Mouse (Mus musculus) urinary bladder, adult 18-20 months (tissue): ENCODE data around the gene Rhox11.
"Not testable (repeated sequence)": the region's sequence is repeated elsewhere in the genome, so short reads cannot be mapped to it uniquely, and the experiment has no call there.

Experiments
- DNase-seq, 2 experiments: peaks; one replicate each; pipeline ENCODE4 v3.0.0; 2022; ENCODE audit warnings: low spot score in 2 of 2, mixed read lengths in 2 of 2

The Rhox11 gene

DNA sequence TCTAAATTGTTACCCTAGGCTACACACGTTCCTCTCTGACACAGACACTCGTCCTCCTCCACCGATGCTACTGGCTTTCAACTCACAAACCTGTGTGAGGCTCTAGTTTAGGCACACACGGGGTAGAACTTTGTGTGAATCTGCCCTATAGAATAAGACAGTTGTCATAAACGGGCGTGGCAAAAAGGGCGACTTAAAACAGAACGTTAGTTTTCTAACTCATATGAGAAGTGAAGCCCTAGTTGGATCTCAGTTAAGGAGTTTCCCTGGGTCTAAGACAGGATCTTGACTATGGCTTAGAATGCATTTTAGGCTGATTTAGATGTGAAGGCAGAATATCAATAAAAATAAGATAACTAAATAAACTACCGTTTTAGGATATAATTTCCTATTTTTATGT is at the start of gene Rhox11:
TSS of gene Rhox11 (minus strand) at position 101 of the 400 bp plus-strand sequence.
- DNase-seq: no peak

DNA sequence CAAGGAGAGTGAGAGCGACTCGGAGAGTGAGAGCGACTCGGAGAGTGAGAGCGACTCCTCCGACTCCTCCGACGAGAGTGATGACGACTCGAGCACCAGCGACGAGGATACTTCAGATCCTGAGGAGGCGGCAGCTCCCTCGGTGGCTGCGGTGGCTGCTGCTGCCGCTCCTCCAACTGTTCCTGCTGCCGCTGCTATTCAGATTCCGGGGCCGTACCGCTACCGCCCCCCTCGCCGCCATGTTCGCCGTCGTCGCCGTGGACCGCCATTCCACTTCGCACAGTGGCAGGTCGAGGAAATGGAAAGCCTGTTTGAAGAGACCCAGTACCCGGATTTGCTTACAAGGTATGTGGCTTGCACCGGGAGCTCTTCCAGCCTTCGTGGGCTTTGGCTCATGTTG is 36.5 kb upstream of the Rhox11 start:
- no peak for DNase-seq

DNA sequence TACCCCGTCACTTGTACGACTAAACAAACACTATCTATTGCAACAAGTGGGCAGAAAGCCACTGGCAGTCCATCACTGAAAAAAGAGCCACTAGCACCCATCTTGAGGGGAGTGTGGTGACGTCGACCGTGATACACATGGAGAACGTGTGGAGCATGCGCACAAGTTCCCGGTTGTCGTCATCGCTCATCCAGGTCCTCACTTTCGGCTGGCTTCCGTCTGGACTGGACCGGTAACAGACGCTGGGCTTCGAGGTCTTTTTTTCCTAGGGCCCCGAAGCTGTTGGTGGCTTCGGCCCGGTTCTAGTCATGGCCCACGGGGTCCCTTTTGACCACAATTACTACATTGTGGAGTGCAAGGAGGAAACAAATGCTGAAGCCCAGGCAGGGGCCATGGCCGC is 36.0 kb upstream of the Rhox11 start, which contains the start of gene Rhox13:
TSS of gene Rhox13 (plus strand) at position 238 of the 400 bp plus-strand sequence.
- DNase-seq: no peak

DNA sequence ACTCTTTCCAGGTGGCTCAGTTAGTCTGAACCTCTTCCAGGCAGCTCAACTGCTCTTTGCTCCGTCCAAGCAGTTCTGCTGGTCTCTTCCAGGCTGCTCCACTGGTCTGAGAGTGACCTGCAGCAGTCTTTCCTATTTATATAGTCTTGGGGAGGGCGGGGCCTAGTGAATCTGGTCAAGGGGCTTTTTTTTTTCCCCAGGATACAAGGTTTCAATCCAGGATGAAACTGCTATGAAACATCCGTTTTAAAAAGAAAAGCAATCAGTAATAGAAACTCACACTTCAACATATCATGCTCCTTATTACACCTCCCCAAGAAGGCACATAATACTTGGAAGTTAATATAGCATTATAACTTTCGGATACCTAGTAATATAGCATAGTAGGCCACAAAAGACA is 25.9 kb upstream of the Rhox11 start, which contains the start of gene Rhox12:
TSS of gene Rhox12 (minus strand) at position 101 of the 400 bp plus-strand sequence.
- DNase-seq: no peak

DNA sequence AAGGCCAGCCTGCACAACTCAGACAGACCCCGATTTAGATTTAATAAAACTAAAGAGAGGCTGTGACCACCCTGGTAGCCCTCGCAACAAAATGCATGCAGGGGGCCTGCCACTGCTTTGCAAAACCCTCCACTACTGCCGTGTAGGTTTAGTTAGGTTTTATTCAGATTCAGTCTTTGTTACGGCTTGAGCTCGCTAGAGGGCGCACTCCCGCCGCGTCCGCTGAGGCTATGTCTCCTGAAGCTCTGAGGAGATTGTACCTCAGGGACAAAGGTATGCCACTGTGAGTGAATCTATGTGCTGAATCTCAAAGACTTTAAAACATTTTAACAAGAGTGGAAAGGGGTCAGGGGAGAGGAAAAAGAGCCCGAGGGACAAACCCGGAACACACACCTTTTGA is 715 bp downstream of the Rhox11 start:
- peak; percentile 4 to 17 for DNase-seq

DNA sequence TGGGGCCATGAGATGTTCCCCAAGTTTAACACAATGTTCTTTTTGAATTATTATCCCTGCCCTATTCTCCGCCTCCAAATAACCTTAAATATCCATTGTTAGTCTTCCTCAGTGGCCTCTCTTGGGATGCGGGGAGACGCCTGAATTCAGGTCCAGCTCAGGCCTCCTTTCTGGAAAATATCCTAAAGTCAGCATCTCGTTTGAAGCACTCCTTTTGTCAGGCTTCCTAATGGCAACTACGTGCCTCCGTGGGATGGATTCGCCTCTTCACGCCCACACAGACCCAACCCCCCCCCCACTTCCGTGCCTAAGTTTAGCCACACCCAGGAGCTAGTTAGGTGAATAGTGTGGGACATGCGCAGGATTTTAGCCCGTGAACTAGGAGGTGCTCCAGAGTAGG is 18.8 kb downstream of the Rhox11 start, which contains the start of gene Rhox10:
TSS of gene Rhox10 (plus strand) at position 301 of the 400 bp plus-strand sequence.
- no peak for DNase-seq

DNA sequence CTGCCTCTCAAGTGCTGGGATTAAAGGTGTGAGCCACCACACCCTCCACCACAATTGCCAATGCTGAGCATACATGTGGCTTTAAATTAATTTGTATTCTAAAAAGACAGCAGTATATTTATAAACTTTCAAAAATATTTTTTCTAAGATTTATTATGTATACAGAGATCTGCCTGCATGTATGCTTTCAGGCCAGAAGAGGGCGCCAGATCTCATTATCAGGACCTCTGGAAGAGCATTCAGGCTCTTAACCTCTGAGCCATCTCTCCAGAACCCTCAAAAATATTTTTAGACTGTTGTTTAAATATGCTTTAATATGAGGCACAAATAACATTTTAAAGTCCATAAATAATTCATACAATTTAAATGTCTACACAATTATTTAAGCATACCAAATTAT is 23.4 kb downstream of the Rhox11 start:
- DNase-seq: no peak

DNA sequence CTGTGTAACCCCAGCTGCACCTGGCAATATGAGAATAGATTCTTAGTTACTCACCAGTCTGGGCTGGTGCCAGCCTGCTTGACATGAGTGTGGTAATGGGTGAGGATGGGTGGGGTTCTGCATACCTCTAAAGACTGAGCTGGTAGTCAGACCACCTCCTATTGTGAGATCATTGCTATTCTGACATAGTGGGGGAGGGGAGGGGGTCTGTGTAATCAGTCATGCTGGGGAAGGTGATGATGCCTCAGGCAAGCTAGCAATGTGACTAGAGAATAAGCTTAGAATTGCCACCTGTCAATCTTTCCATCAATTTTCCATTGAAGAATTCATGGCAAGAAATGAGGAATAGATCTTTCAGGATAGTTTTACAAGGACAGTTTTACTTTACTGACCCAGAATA is 41.9 kb downstream of the Rhox11 start, which contains the start of gene Btg1-ps2:
TSS of gene Btg1-ps2 (minus strand) at position 101 of the 400 bp plus-strand sequence.
- DNase-seq: not testable (repeated sequence)

DNA sequence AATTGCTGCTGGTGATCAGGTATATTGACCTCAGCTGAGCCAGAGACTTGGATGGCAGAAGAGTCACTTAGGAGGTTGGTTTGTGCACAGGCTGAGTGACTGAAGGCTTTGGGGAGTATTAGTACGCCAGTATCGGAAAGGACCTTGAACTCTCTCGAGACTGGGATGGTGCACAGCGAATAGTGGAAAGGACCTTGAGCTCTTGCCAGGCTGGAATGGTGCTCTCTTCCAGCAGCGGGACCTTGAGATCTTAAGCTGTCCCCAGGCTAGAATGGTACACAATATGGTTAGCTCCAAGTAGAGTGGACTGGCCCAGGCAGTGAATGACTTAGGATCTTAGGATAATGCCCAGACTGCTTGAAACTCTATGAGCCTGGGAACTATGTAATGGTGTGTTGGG is 45.3 kb downstream of the Rhox11 start:
- DNase-seq: no peak

DNA sequence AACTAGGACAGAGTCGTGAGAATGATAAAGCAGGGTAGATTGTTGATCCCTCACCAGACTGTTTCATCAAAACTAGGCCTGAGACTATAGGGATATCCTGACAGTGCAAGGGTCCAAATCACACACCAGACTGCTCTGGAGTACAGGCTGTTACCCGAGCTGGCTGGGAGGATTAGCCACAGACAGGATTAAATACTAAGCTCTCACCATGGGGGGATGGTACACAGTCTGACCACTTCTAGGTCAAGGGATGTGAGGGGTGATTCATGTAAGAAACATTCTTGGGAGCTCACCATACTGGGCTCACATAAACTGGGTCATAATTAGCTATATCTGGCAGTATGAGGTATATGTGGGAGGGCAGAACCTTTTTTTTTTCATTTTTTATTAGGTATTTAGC is 51.1 kb downstream of the Rhox11 start:
- DNase-seq: no peak
